Mouse (Mus musculus): ENCODE measurements at regions not wholly inside any gene's neighbourhood (a gene's known extent, or its start where the extent isn't known, plus 50 kb on each side); places are given as distances from the start of the nearest gene placed in this dataset.

DNA sequence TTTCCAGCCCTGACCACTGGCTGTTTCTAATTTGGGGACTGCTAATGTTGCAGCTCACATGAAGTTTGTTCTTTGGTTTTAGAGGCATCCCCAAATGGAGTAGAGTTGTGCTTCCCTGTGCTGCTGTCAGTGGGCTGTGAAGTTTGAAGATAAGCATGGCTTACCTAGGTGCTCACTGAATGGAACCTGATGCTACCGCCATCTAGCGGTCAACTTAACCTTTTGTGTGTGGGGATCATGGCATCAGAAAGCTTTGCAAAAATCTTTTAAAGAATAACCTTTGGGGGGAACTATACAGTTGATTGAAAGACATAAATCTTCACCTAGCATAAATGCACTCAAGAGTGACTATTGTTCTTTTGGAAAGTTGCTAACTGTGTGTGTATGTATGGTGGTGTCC is 382.8 kb upstream of the Trpc7 start:
- H3K4me2 ChIP-seq (replicated peaks; ENCODE audit: low read depth, low read length), result no peak overlapping the region
- H3K27ac ChIP-seq (ENCODE audit: low read length), result no peak overlapping the region
- no peak overlapping the region for H3K4me3 ChIP-seq (ENCODE audit: low read depth, low read length)
- H3K9ac ChIP-seq (replicated peaks; ENCODE audit: low read depth, low read length), result no peak overlapping the region
- no peak for ATAC-seq (ENCODE audit: insufficient number of reproducible peaks, insufficient read depth, low FRiP score, low read depth)
- H3K27me3 ChIP-seq (ENCODE audit: control insufficient read depth, insufficient read depth, low read length), result no peaks in the 10 kb centered on the region
- H3K4me1 ChIP-seq (ENCODE audit: control insufficient read depth, insufficient read depth, low read length), result 0 out of 2 replicates have a peak, but pooled peaks cover 3% of the 10 kb centered on the region
- 7% methylated on average over 2 of the region's 2 CpGs for WGBS
- H3K9me3 ChIP-seq (ENCODE audit: control insufficient read depth, low read depth, low read length), result no peaks in the 10 kb centered on the region
- H3K36me3 ChIP-seq (ENCODE audit: control insufficient read depth, insufficient read depth, low read length), result no peaks in the 10 kb centered on the region

DNA sequence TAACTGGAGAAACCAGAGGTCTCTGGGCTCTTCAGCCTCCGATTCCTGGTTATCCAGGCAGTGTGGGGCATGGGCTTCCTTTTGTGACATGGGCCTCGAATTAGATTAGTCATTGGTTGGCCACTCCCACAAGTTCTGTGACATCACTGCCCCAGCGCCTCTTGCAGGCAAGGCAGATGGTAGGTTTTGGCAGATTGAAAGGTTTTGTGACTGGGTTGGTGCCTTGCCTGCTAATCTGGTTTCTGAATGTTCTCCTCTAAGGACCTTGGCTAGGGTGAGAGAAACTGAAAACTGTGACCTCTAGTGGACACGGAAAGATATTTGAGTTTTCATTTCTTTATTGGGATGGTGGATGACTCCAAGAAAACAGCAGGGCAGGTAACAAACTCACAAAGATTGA is 381.3 kb upstream of the Trpc7 start:
- ATAC-seq (ENCODE audit: insufficient number of reproducible peaks, insufficient read depth, low FRiP score, low read depth), result no peak
- WGBS, result 51% methylated on average over 4 of the region's 4 CpGs

DNA sequence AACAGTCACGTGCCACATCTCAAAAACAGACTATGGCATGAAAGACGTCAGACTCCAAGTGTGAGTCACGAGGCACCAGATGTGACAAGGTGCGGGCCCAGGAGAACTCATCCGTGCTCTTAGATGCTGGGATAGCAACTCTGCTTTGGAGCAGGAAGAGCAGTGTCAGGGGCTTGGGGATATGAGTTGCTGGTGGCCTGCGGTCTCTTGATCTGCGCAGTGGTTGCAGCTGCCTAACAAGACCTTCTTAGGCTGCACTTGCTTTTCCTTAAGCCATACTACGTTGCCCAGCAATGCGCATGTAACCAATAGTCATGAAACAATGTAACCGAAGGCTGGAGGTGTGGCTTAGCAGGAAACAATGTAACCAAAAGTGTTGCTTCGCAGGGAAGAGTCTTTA is 380.1 kb upstream of the Trpc7 start:
- H3K36me3 ChIP-seq (ENCODE audit: control insufficient read depth, insufficient read depth, low read length), result no peaks in the 10 kb centered on the region
- ATAC-seq (ENCODE audit: insufficient number of reproducible peaks, insufficient read depth, low FRiP score, low read depth), result no peak
- WGBS, result 84% methylated on average over 11 of the region's 11 CpGs
- H3K4me3 ChIP-seq (ENCODE audit: low read depth, low read length), result no peak overlapping the region
- no peaks in the 10 kb centered on the region for H3K9me3 ChIP-seq (ENCODE audit: control insufficient read depth, low read depth, low read length)
- no peak overlapping the region for H3K27ac ChIP-seq (ENCODE audit: low read length)
- no peaks in the 10 kb centered on the region for H3K4me1 ChIP-seq (ENCODE audit: control insufficient read depth, insufficient read depth, low read length)
- no peaks in the 10 kb centered on the region for H3K27me3 ChIP-seq (ENCODE audit: control insufficient read depth, insufficient read depth, low read length)
- H3K4me2 ChIP-seq (replicated peaks; ENCODE audit: low read depth, low read length), result no peak overlapping the region
- no peak overlapping the region for H3K9ac ChIP-seq (replicated peaks; ENCODE audit: low read depth, low read length)

More for the DNA sequence above, 381.3 kb upstream of the Trpc7 start:
- Histone ChIP-seq H3K9me3 (ENCODE audit: control insufficient read depth, low read depth, low read length) (no peaks in the 10 kb centered on the region), H3K9ac (replicated peaks; ENCODE audit: low read depth, low read length) (no peak overlapping the region), H3K36me3 (ENCODE audit: control insufficient read depth, insufficient read depth, low read length) (no peaks in the 10 kb centered on the region), H3K4me2 (replicated peaks; ENCODE audit: low read depth, low read length) (no peak overlapping the region), H3K27me3 (ENCODE audit: control insufficient read depth, insufficient read depth, low read length) (no peaks in the 10 kb centered on the region), H3K4me3 (ENCODE audit: low read depth, low read length) (no peak overlapping the region), H3K27ac (ENCODE audit: low read length) (no peak overlapping the region), H3K4me1 (ENCODE audit: control insufficient read depth, insufficient read depth, low read length) (no peaks in the 10 kb centered on the region)

DNA sequence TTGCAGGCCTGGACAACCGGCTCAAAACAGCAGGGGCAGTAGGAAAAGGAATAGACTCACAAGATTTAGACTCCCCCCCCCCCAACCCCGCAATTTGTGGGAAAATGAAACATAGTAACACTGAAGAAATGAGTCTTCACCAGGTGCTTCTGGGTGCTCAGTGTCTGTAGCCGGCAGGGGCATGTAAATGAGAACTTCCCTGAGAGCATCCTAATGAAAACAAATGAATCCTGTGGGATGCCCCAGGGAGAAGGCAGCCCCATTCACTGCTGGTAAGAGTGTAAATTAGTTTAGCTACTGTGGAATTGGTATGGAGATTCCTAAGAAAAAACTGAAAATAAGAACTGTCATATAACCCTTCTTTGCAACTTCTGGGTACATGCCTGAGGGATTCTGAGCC is 377.8 kb upstream of the Trpc7 start:
- Histone ChIP-seq H3K27ac (ENCODE audit: low read length) (no peak overlapping the region), H3K9me3 (ENCODE audit: control insufficient read depth, low read depth, low read length) (no peaks in the 10 kb centered on the region), H3K27me3 (ENCODE audit: control insufficient read depth, insufficient read depth, low read length) (no peaks in the 10 kb centered on the region), H3K4me1 (ENCODE audit: control insufficient read depth, insufficient read depth, low read length) (no peaks in the 10 kb centered on the region), H3K4me2 (replicated peaks; ENCODE audit: low read depth, low read length) (no peak overlapping the region), H3K9ac (replicated peaks; ENCODE audit: low read depth, low read length) (no peak overlapping the region), H3K36me3 (ENCODE audit: control insufficient read depth, insufficient read depth, low read length) (no peaks in the 10 kb centered on the region), H3K4me3 (ENCODE audit: low read depth, low read length) (no peak overlapping the region)
- WGBS, result 36% methylated on average over 3 of the region's 3 CpGs
- ATAC-seq (ENCODE audit: insufficient number of reproducible peaks, insufficient read depth, low FRiP score, low read depth), result no peak

DNA sequence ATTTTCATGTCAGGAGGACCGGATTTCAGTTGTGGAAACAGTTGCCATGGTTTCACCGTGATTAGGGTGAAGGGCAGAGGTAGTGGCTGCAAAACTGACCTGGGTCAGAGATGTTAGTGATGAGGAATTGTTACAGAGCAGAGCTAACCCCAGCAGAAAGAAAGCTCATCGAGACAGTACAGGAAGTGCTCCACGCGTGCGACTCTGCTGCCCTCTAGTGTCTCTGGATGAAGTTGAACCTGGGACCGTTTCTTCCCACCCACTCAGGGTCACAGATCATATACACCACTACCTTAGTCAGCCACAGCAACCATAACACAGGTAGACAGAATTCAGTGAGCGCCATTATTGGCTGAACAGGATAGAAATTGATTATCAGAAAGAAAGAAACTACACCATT is 373.8 kb upstream of the Trpc7 start:
- Histone ChIP-seq H3K4me3 (ENCODE audit: low read depth, low read length) (no peak overlapping the region), H3K27ac (ENCODE audit: low read length) (no peak overlapping the region), H3K27me3 (ENCODE audit: control insufficient read depth, insufficient read depth, low read length) (no peaks in the 10 kb centered on the region), H3K4me1 (ENCODE audit: control insufficient read depth, insufficient read depth, low read length) (no peaks in the 10 kb centered on the region), H3K4me2 (replicated peaks; ENCODE audit: low read depth, low read length) (no peak overlapping the region), H3K9me3 (ENCODE audit: control insufficient read depth, low read depth, low read length) (no peaks in the 10 kb centered on the region), H3K36me3 (ENCODE audit: control insufficient read depth, insufficient read depth, low read length) (no peaks in the 10 kb centered on the region), H3K9ac (replicated peaks; ENCODE audit: low read depth, low read length) (no peak overlapping the region)
- peak; percentile 58; the same call in 1 of the 2 replicates for ATAC-seq (ENCODE audit: insufficient number of reproducible peaks, insufficient read depth, low FRiP score, low read depth)
- WGBS, result 10% methylated on average over 8 of the region's 8 CpGs

DNA sequence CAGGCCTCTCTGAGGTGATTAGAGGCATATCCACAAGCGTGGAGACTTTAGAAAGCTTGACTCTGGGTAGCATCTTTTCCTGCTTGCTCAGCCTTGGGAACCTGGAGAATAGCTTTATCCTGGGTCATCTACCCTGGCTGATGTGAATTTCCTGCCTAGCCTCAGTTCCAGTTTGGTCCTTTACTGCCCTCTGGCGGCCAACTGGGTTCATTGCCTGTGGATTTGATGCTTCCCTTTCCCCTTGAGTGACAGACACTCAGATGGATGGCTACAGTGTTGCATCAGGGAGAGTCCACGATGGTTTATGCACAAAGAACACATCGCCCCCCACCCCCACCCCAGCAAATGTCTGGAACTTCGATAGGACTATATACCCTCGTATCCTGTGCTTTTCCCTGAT is 364.1 kb upstream of the Trpc7 start:
- no peak overlapping the region for H3K9ac ChIP-seq (replicated peaks; ENCODE audit: low read depth, low read length)
- WGBS, result 7% methylated on average over 6 of the region's 6 CpGs
- ATAC-seq (ENCODE audit: insufficient number of reproducible peaks, insufficient read depth, low FRiP score, low read depth), result no peak
- no peak overlapping the region for H3K27ac ChIP-seq (ENCODE audit: low read length)
- no peak overlapping the region for H3K4me2 ChIP-seq (replicated peaks; ENCODE audit: low read depth, low read length)
- H3K36me3 ChIP-seq (ENCODE audit: control insufficient read depth, insufficient read depth, low read length), result no peaks in the 10 kb centered on the region
- H3K4me3 ChIP-seq (ENCODE audit: low read depth, low read length), result no peak overlapping the region
- no peaks in the 10 kb centered on the region for H3K27me3 ChIP-seq (ENCODE audit: control insufficient read depth, insufficient read depth, low read length)
- H3K9me3 ChIP-seq (ENCODE audit: control insufficient read depth, low read depth, low read length), result no peaks in the 10 kb centered on the region
- H3K4me1 ChIP-seq (ENCODE audit: control insufficient read depth, insufficient read depth, low read length), result no peaks in the 10 kb centered on the region

DNA sequence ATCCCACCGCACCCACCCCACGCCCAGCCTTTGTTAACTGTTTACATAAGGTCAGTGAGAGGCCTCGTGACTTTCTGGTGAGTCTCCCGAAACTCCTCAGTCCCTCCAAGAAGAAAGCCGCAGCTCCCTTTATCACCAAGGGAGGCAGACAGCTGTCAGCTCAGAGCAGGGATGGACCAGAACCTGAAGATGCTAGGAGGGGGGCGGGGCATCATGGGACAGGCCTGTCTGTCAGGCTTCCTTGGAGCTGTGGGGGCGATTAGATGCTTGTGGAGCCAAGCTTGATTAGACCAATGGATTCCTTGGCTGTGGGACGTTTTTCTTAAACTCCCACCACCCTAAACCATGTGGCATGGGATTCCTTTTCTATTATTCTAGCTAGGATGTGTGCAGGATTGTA is 363.7 kb upstream of the Trpc7 start:
- Histone ChIP-seq H3K4me1 (ENCODE audit: control insufficient read depth, insufficient read depth, low read length) (no peaks in the 10 kb centered on the region), H3K27ac (ENCODE audit: low read length) (no peak overlapping the region), H3K36me3 (ENCODE audit: control insufficient read depth, insufficient read depth, low read length) (no peaks in the 10 kb centered on the region), H3K27me3 (ENCODE audit: control insufficient read depth, insufficient read depth, low read length) (no peaks in the 10 kb centered on the region), H3K9ac (replicated peaks; ENCODE audit: low read depth, low read length) (no peak overlapping the region), H3K9me3 (ENCODE audit: control insufficient read depth, low read depth, low read length) (no peaks in the 10 kb centered on the region), H3K4me3 (ENCODE audit: low read depth, low read length) (no peak overlapping the region), H3K4me2 (replicated peaks; ENCODE audit: low read depth, low read length) (no peak overlapping the region)
- WGBS, result 57% methylated on average over 8 of the region's 8 CpGs
- no peak for ATAC-seq (ENCODE audit: insufficient number of reproducible peaks, insufficient read depth, low FRiP score, low read depth)

DNA sequence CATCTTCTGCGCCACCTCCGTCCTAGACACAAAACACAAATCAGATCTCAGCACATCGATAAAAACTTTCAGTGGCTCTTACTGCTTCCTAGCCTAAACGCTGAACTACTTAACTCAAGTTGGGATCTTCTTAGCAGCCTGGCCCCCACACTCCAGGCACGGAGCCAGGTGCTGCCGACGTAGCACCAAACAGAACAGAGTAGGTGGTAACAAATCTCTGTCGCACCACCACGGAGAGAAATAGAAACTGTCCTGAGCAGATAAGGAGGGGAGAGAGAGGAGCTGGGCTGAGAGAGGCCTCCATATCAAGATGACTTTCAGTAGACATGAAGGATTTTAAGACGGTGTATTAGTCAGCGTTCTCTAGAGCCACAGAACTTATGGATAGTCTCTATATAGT is 360.1 kb upstream of the Trpc7 start:
- no peaks in the 10 kb centered on the region for H3K27me3 ChIP-seq (ENCODE audit: control insufficient read depth, insufficient read depth, low read length)
- H3K27ac ChIP-seq (ENCODE audit: low read length), result no peak overlapping the region
- no peaks in the 10 kb centered on the region for H3K4me1 ChIP-seq (ENCODE audit: control insufficient read depth, insufficient read depth, low read length)
- no peaks in the 10 kb centered on the region for H3K36me3 ChIP-seq (ENCODE audit: control insufficient read depth, insufficient read depth, low read length)
- H3K9me3 ChIP-seq (ENCODE audit: control insufficient read depth, low read depth, low read length), result no peaks in the 10 kb centered on the region; the same call in 1 of the 2 replicates
- WGBS, result 69% methylated on average over 11 of the region's 11 CpGs
- H3K4me3 ChIP-seq (ENCODE audit: low read depth, low read length), result no peak overlapping the region
- no peak for ATAC-seq (ENCODE audit: insufficient number of reproducible peaks, insufficient read depth, low FRiP score, low read depth)
- no peak overlapping the region for H3K4me2 ChIP-seq (replicated peaks; ENCODE audit: low read depth, low read length)
- H3K9ac ChIP-seq (replicated peaks; ENCODE audit: low read depth, low read length), result no peak overlapping the region

DNA sequence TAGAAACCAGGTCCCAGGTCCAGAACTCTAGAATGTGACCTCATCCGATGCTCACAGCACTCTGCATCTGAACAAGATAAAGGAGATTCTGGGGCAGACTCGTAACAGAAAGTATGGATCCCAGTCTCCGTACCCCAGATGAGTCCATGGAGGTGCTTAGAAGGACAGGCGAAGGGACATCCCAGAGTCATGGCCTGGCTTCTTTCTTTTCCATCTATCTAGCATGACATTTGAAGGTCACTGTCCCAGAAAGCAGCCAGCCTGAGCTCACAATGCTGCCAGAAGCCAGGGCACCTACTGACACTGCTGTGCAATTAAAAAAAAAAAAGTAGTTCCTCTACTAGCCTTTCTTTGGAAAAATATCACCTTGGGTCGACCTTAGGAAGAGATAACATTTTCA is 354.1 kb upstream of the Trpc7 start:
- Histone ChIP-seq H3K4me2 (replicated peaks; ENCODE audit: low read depth, low read length) (no peak overlapping the region), H3K9me3 (ENCODE audit: control insufficient read depth, low read depth, low read length) (no peaks in the 10 kb centered on the region; the same call in 1 of the 2 replicates), H3K27me3 (ENCODE audit: control insufficient read depth, insufficient read depth, low read length) (no peaks in the 10 kb centered on the region), H3K9ac (replicated peaks; ENCODE audit: low read depth, low read length) (no peak overlapping the region), H3K27ac (ENCODE audit: low read length) (no peak overlapping the region), H3K36me3 (ENCODE audit: control insufficient read depth, insufficient read depth, low read length) (no peaks in the 10 kb centered on the region), H3K4me1 (ENCODE audit: control insufficient read depth, insufficient read depth, low read length) (0 out of 2 replicates have a peak, but pooled peaks cover 3% of the 10 kb centered on the region), H3K4me3 (ENCODE audit: low read depth, low read length) (no peak overlapping the region)
- no peak for ATAC-seq (ENCODE audit: insufficient number of reproducible peaks, insufficient read depth, low FRiP score, low read depth)
- 79% methylated on average over 5 of the region's 5 CpGs for WGBS

Data from stomach, embryonic 14.5 days (tissue).